Mouse (Mus musculus) intestine, embryonic 15.5 days (tissue): Measurements from ENCODE around the gene Dhx58. TPM values are rescaled to one million over a fixed set of nuclear protein-coding genes. Genes with fewer than 3 reads are reported as not detected.

Experiments
- ATAC-seq: fragments of 200-750 bp; cut with Nextera tagmentation; 2 replicates; pipeline ENCODE4 v1.8.0; 2017; ENCODE audit warnings: moderate TSS enrichment, moderate library complexity
- H3K27ac ChIP-seq: fragments of 300-500 bp; sonication (generic); 2 replicates; pipeline ENCODE4 v1.5.1; 2015; ENCODE audit warnings: mild to moderate bottlenecking, inconsistent platforms
- H3K27me3 ChIP-seq: fragments of 300-500 bp; sonication (generic); replicated peaks from 2 replicates; pipeline ENCODE4 v1.6.1; 2015; ENCODE audit warnings: inconsistent platforms
- H3K36me3 ChIP-seq: fragments of 300-500 bp; sonication (generic); 2 replicates; pipeline ENCODE4 v1.6.1; 2015; ENCODE audit warnings: inconsistent platforms
- H3K4me1 ChIP-seq: fragments of 300-500 bp; sonication (generic); replicated peaks from 2 replicates; pipeline ENCODE4 v1.6.1; 2015; ENCODE audit warnings: inconsistent platforms
- H3K4me2 ChIP-seq: fragments of 300-500 bp; sonication (generic); replicated peaks from 2 replicates; pipeline ENCODE4 v1.6.1; 2015; ENCODE audit warnings: mild to moderate bottlenecking, inconsistent platforms
- H3K4me3 ChIP-seq: fragments of 300-500 bp; sonication (generic); replicated peaks from 2 replicates; pipeline ENCODE4 v1.5.1; 2015; ENCODE audit warnings: inconsistent platforms
- H3K9ac ChIP-seq: fragments of 300-500 bp; sonication (generic); 2 replicates; pipeline ENCODE4 v1.6.1; 2015; ENCODE audit warnings: inconsistent platforms
- H3K9me3 ChIP-seq: fragments of 300-500 bp; sonication (generic); 2 replicates; pipeline ENCODE4 v1.6.1; 2016; ENCODE audit warnings: inconsistent platforms
- WGBS: fragments of 180-500 bp; shearing (Covaris S2); methylation state at CpG from one replicate; pipeline ENCODE4 v1.1.7; 2015; 5-methylcytosine and 5-hydroxymethylcytosine counted together
- polyA plus RNA-seq: library from polyadenylated mRNA; unstranded; fragments of >200 nt; fragmentation: Nextera tagmentation; extraction: Ambion mirVana; gene quantifications from 2 replicates; pipeline ENCODE4 v1.2.1, GENCODE M21; 2015

The Dhx58 gene
- polyA plus RNA-seq, 1 experiment from 2014 or later = 2.7 TPM

DNA sequence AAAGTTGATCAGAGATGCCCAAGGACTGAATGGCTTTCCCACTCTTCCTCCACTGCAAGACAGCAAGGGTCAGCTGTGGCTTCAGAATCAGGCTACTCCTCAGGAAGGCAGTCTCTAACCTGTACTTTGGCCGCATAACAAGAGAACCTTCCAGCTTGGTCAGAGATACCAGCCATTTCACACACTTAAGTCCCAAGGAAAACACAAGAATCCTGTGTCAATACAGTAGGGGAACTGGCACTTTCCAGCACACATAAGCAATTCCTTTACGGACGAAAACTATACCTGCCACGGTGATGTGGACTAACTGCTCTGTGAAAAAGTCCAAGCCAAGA, 32.6 kb upstream of the Dhx58 start:
- H3K27ac ChIP-seq = peak overlapping the region; percentile 70; the same call in 1 of the 2 replicates
- H3K4me3 ChIP-seq = peak overlapping the region; percentile 95

DNA sequence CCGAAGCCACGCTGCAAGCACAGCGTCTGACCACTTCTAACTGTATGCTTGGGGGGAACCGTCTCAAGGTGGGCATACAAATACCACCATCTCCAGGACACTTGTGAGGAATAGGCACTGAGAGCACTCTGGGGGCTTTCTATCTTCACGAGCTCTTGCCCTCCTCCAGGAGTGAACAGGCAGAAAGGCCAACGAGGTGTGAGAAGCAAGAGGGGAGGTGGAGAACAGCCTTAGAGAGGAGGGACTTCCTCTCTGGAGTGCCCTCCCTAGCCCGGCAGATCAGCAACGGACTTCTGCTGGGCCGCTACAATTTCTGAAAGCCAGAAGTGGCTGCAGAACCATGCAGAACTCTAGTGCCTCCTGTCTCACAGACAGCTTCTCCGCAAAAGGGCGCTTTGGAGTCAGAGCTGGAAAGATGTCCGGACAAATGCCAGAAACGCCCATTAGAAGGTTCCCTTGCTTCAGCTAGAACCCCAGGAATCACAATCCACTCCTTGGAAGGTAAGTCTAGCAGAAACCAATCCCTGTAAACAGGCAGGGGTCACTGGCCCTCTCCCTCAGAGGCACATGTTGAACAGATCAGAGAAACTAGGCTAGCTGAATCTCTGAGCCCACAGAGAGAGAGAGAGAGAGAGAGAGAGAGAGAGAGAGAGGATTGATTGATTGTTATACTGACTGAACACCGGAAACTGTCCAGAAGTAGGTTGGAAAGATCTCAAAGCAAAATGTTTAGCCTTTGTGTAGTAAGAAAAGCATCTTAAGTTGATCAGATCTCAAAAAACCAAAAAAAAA, 32.1 kb upstream of the Dhx58 start:
- no peak for ATAC-seq
- Histone ChIP-seq H3K9me3 (no peaks in the 10 kb centered on the region), H3K9ac (peak overlapping the region; percentile 20; the same call in 1 of the 2 replicates), H3K27me3 (no peaks in the 10 kb centered on the region), H3K4me3 (0 out of 2 replicates have a peak overlapping the region, but pooled peaks have one; percentile 2), H3K4me1 (peaks cover 22% of the 10 kb centered on the region), H3K4me2 (peak overlapping the region; percentile 82), H3K36me3 (no peaks in the 10 kb centered on the region), H3K27ac (no peak overlapping the region)
- WGBS = 65% methylated on average over 14 of the region's 14 CpGs

More for the DNA sequence above, 32.6 kb upstream of the Dhx58 start:
- Histone ChIP-seq H3K4me2 (peak overlapping the region; percentile 82), H3K27me3 (no peaks in the 10 kb centered on the region), H3K4me1 (peaks cover 22% of the 10 kb centered on the region), H3K9ac (peak overlapping the region; percentile 97; the same call in 1 of the 2 replicates), H3K36me3 (no peaks in the 10 kb centered on the region), H3K9me3 (no peaks in the 10 kb centered on the region)
- ATAC-seq = no peak
- 67% methylated on average over 4 of the region's 4 CpGs for WGBS

DNA sequence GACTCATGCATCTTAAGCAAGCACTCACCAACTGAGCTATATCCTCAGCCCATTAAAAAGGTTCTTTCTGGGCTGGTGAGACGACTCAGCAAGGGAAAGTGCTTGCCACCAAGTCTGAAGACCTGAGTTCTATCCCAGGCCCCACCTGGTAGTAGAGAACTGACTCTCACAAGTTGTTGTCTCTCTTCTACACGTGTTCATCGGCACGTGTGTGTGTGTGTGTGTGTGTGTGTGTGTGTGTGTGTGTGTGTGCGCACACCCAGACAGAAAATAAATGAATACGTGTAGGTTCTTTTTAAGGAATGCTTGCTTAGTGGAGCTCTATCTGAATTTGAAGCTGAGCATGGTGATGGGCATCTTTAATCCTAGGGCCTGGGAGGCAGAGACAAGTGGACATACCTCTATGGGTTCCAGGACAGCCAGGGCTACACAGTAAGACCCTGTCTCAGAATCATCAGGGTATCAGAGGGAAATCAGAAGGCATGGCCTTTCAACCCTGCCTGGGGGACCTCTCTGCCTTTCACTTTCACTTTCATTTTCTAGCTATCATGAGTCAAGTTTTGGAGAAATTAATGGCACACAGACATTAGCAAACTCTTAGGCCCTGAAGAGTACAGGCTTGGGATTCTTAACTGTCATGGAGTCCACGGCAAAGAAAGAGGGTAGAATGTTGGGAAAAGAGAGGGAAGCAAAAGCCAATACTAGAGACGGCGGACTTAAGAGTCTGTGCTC, 31.2 kb upstream of the Dhx58 start:
- Histone ChIP-seq H3K4me3 (no peak overlapping the region), H3K9me3 (no peaks in the 10 kb centered on the region), H3K27me3 (no peaks in the 10 kb centered on the region), H3K36me3 (no peaks in the 10 kb centered on the region), H3K4me2 (peak overlapping the region; percentile 82), H3K9ac (peak overlapping the region; percentile 20; the same call in 1 of the 2 replicates), H3K27ac (no peak overlapping the region), H3K4me1 (peaks cover 22% of the 10 kb centered on the region)
- WGBS = 85% methylated on average over 9 of the region's 9 CpGs
- no peak for ATAC-seq

DNA sequence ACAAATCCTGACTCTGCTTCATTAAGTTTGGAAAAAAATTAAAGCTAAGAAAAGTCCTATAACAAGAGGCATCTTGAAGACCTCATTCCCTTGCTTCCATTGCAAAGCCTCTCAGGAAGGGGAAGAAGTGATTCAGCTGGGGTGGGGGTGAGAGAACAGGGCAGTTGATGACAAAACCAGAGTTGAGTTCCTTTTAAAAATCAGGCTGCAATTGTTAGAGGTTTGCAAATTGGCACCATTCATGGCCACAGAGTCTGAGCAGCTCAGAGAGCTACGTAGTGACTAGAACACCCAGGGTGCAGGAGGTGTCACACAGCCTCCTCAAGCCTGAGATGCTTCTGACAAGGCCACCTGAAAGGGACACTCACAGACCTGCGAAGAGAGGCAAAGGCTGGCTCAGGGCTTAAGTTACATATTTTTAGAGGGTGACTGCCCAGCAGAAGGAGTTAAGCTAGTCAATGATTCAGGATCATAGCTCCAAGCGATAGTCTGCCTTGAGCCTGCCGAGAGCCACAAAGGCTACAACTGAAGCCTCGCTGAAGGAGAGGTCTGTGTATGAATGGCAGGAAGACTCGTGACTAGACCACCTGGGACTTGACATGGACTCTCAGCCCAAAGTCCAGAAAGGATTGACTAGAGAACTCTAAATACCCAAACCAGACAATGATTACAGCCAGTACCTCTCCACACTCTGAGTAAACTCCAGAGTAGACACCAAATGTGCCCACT, 26.6 kb upstream of the Dhx58 start:
- H3K27me3 ChIP-seq = no peaks in the 10 kb centered on the region
- 85% methylated on average over 6 of the region's 6 CpGs for WGBS
- no peaks in the 10 kb centered on the region for H3K9me3 ChIP-seq
- no peak overlapping the region for H3K4me2 ChIP-seq
- peaks cover 8% of the 10 kb centered on the region; the same call in 1 of the 2 replicates for H3K36me3 ChIP-seq
- no peak overlapping the region for H3K9ac ChIP-seq
- no peak overlapping the region for H3K4me3 ChIP-seq
- H3K4me1 ChIP-seq = peaks cover 6% of the 10 kb centered on the region
- H3K27ac ChIP-seq = no peak overlapping the region
- no peak for ATAC-seq

DNA sequence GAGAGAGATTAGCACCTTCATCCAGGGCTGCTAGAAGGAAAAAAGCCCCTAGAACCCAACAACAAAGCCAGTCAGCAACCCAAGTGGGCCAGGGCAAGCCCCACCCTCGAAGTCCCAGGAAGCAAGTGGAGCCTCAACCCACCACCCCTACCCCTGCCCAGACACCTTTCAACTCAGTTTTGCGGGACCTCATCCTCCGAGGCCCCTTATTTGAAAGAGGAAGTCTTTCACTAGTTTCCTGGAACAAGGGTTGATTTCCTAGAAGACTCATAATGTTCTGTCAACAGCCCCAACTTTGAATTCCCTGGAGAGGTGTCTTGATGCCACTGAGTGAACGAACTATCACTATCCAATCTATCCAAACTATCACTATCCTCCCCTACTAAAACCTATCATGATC, 25.9 kb upstream of the Dhx58 start:
- Histone ChIP-seq H3K4me2 (no peak overlapping the region), H3K9ac (no peak overlapping the region), H3K36me3 (peaks cover 8% of the 10 kb centered on the region; the same call in 1 of the 2 replicates), H3K27ac (no peak overlapping the region), H3K4me1 (peaks cover 8% of the 10 kb centered on the region), H3K4me3 (no peak overlapping the region), H3K27me3 (no peaks in the 10 kb centered on the region), H3K9me3 (no peaks in the 10 kb centered on the region)
- WGBS = 83% methylated on average over 4 of the region's 4 CpGs
- ATAC-seq = no peak

DNA sequence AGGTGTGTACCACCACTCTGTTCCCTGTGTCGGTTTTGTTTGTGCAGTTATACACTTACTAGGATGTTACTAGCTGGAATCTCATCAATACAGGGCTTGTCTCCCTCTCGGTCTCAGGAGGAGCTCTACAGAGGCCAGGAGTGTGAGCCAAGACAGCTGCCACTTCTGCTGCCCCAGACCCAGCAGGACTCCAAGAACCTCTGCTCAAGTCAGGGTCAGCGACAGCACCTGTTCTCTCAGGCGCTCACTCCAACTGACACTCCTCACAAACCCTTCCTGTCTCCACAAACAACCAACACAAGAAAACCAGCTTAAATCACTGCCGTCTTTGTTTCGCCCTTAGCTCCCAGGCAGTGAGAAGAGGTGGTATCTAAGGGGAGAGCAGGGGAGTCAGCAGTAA, 24.5 kb upstream of the Dhx58 start:
- Histone ChIP-seq H3K36me3 (peaks cover 8% of the 10 kb centered on the region; the same call in 1 of the 2 replicates), H3K4me1 (peaks cover 15% of the 10 kb centered on the region), H3K4me3 (no peak overlapping the region), H3K27me3 (no peaks in the 10 kb centered on the region), H3K9me3 (no peaks in the 10 kb centered on the region), H3K9ac (no peak overlapping the region), H3K4me2 (no peak overlapping the region), H3K27ac (no peak overlapping the region)
- WGBS = 81% methylated on average over 6 of the region's 6 CpGs
- no peak for ATAC-seq

DNA sequence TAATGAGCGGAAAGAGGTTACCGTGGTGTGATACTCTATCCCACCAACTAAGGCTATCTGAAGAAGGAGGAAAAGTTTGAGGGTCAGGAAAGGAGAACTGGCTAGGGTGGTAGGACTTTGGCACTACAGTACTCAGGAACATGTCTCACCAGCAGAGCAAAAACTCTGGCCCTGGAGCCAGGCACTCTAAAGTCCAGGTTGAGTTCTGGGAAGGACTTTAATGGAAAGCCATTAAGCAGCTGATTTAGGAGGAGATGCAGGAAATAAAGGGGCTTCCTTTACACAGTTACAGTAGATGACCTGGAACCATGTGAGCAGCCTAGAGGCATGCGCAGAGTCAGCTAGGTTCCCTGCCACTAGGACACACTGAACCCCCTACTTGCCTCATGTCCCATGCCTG, 23.1 kb upstream of the Dhx58 start:
- Histone ChIP-seq H3K4me2 (no peak overlapping the region), H3K27ac (no peak overlapping the region), H3K4me1 (peaks cover 19% of the 10 kb centered on the region), H3K4me3 (no peak overlapping the region), H3K27me3 (no peaks in the 10 kb centered on the region), H3K9ac (no peak overlapping the region), H3K36me3 (peaks cover 8% of the 10 kb centered on the region; the same call in 1 of the 2 replicates), H3K9me3 (no peaks in the 10 kb centered on the region)
- 92% methylated on average over 3 of the region's 3 CpGs for WGBS
- ATAC-seq = no peak

DNA sequence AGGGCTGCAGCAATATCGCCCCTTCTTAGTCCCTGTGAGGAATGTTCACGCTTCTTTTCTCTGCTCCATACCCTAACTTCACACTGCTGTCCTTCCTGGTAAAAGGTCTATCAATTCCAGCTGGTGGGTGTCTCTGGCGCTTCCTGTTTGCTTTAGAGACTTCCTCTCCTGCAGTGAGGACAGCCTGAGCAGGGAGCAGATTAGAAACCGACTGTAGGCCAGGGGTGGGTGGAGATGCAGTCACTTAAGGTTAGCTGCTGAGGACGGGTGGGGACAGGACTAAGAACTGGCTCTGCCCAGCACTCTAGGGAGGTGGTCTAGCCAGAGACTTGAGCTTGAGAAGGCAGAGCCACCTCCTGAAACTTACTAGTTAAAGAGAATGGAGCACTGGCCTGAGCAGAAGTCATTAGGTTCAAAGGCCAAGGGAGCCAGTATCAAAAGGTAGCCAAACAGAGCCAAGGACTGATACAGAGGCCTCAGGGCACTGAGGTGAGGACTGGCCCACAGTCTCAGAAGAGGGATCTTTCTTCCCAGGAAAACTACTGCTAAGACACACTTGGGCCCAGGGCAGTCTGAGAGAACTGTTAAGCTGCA, 20.9 kb upstream of the Dhx58 start:
- H3K9me3 ChIP-seq = no peaks in the 10 kb centered on the region
- peak overlapping the region; percentile 38 for H3K27ac ChIP-seq
- no peak overlapping the region for H3K4me2 ChIP-seq
- 24% methylated on average over 5 of the region's 5 CpGs for WGBS
- no peaks in the 10 kb centered on the region for H3K27me3 ChIP-seq
- H3K9ac ChIP-seq = no peak overlapping the region
- H3K36me3 ChIP-seq = peaks cover 8% of the 10 kb centered on the region; the same call in 1 of the 2 replicates
- peak; percentile 29 for ATAC-seq
- peaks cover 32% of the 10 kb centered on the region for H3K4me1 ChIP-seq
- no peak overlapping the region for H3K4me3 ChIP-seq

DNA sequence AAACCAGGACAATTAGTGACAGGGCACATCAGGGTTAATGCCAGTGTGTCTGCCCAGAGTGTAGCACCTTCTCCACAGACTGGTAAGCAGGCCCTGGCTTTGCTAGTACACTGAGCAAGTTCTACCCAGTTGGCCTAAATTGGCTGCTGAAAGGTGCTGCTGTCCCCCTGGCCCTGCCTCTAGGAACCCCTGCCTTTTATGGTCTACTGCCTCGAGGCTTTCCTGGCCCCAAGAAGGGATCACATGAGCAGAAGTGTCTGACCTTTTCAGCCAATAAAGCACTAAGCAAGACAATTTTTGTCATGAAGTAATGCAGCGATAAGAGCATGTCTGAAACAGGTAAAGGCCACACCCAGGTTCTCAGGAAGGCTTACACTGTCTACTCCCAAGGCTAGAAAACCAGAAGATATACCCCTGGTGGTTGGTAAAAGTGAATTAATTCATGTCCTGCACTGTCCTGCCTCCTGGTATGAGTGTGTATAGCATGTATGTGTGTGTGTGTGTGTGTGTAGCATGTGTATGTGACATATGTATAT, 18.5 kb upstream of the Dhx58 start:
- Histone ChIP-seq H3K4me1 (peaks cover 32% of the 10 kb centered on the region), H3K9me3 (no peaks in the 10 kb centered on the region), H3K36me3 (0 out of 2 replicates have a peak, but pooled peaks cover 8% of the 10 kb centered on the region), H3K4me3 (no peak overlapping the region), H3K27me3 (no peaks in the 10 kb centered on the region), H3K9ac (no peak overlapping the region), H3K4me2 (no peak overlapping the region), H3K27ac (peak overlapping the region; percentile 23; the same call in 1 of the 2 replicates)
- ATAC-seq = peak; percentile 56
- 36% methylated on average over 2 of the region's 2 CpGs for WGBS

DNA sequence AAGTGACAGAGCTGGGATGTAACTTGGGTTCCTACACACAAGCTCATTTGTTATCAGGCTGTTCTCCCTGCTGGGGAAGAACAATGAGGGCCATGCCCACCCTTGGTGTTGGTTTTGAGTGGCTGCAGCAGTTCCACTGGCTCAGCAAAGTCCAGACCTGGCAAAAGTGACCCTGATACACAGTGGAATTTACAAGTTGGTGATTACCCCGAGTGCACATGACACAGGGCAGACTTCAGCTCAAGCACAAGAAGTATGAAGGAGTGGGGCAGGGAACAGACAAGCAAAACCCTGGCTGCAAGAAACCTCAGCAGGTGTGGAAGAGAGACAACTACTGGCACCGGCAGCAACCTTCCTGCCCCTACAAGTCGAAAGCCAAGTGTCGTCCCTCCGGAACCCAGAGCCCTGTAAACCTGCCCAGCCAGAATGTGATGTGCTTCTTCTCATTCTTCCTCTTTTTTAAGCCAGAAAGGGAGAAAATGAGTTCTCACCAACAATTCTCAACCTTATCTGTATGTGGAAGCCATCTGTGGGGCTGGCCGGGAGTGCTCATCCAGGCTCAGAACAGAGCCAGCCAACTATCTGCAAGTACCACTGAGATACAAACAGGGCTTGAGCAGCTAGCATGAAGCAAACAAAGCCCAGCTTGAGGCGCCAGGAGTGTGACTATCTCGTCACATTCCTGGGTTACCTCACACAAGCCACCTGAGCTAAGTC, 17.9 kb upstream of the Dhx58 start:
- H3K4me2 ChIP-seq = no peak overlapping the region
- ATAC-seq = 0 out of 2 replicates have a peak, but pooled peaks have one; percentile 15
- no peak overlapping the region for H3K4me3 ChIP-seq
- 56% methylated on average over 8 of the region's 8 CpGs for WGBS
- H3K9ac ChIP-seq = no peak overlapping the region
- H3K9me3 ChIP-seq = no peaks in the 10 kb centered on the region
- peak overlapping the region; percentile 23 for H3K27ac ChIP-seq
- H3K27me3 ChIP-seq = no peaks in the 10 kb centered on the region
- H3K36me3 ChIP-seq = 0 out of 2 replicates have a peak, but pooled peaks cover 11% of the 10 kb centered on the region
- peaks cover 32% of the 10 kb centered on the region for H3K4me1 ChIP-seq

DNA sequence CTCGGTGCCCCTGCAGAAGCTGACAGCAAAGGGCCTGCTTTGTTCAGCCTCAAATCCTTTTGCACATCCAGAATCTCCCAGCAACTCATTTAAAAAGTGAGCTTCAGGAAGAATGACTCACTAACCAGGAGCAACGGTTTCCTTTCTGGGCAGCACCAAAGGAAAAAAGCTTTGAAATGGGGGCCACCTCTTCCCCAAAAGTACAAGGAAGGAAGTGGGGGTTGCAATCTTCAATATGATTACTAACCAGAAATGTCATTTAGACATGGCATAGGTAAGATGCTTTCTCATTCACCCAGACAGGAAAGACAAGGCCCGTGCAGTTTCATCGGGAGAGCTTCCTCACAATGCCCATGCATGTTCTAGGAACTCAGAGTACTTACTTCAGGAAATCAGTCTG, 17.2 kb upstream of the Dhx58 start:
- Histone ChIP-seq H3K36me3 (0 out of 2 replicates have a peak, but pooled peaks cover 15% of the 10 kb centered on the region), H3K9me3 (no peaks in the 10 kb centered on the region), H3K4me2 (no peak overlapping the region), H3K4me3 (no peak overlapping the region), H3K9ac (no peak overlapping the region), H3K27ac (peak overlapping the region; percentile 18), H3K4me1 (peaks cover 32% of the 10 kb centered on the region), H3K27me3 (no peaks in the 10 kb centered on the region)
- WGBS = 63% methylated on average over 4 of the region's 4 CpGs
- no peak for ATAC-seq
